Mouse (Mus musculus) olfactory bulb, adult 2 months (tissue): Measurements from ENCODE around the gene Mapk8.

Experiments
- CTCF ChIP-seq: fragments of 200-500 bp; IDR thresholded peaks from 2 replicates; pipeline ENCODE4 v1.5.1; 2012; ENCODE audit warnings: low read depth, mild to moderate bottlenecking, low read length, moderate library complexity; ENCODE audit not compliant: insufficient read depth
- POLR2A ChIP-seq: fragments of 200-500 bp; IDR thresholded peaks from 2 replicates; pipeline ENCODE4 v1.6.1; 2012; ENCODE audit warnings: mild to moderate bottlenecking, low read depth, low read length, moderate library complexity; ENCODE audit not compliant: insufficient read depth

- TF ChIP-seq CTCF (no peak), POLR2A (no peak)
Observed at GRCm38 (mm10) chr14:33398065-33398860, 48.7 kb downstream of the Mapk8 start.
